Mouse (Mus musculus) c-Kit-negative CD71-positive TER-119-positive erythroid progenitor cells, embryonic 14.5 days (primary cell): ENCODE results near the gene Pcca.

Experiments
- DNase-seq: peaks from one replicate; pipeline ENCODE4 v3.0.0-alpha.2; 2013; ENCODE audit warnings: low read depth, low spot score

The Pcca gene

GRCm38 (mm10) chr14:122836221-122836620 lies 302.1 kb downstream of the Pcca start:
- no peak for DNase-seq

- no peak for DNase-seq
Observed at GRCm38 (mm10) chr14:122837018-122837417, 302.9 kb downstream of the Pcca start.

DNA sequence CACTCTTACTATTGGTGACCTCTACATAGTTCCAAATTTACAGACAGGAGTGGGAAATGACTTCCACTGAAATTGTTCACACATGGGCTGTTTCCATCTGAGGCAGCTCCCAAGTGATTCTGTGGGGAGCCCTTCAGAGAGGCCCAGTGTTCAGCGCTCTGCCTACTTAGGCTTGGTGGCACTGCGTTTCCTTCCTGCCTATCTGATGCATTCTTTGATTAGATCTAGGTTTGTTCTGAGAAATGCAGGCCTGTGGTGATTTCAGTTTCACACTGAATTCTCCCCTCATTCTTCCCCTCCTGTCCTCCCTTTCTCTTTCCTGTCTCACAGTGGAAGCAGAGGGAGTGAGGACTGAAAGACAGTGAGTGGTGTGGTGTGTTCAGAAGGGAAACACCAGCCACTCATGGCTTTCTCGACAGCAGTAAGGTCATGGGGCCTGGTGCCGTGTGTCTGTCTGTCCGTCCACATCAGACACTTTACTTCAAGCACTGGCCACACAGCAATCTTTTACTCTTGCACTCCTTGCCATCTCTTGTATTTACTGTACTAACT lies 318.5 kb downstream of the Pcca start:
- DNase-seq = no peak

DNA sequence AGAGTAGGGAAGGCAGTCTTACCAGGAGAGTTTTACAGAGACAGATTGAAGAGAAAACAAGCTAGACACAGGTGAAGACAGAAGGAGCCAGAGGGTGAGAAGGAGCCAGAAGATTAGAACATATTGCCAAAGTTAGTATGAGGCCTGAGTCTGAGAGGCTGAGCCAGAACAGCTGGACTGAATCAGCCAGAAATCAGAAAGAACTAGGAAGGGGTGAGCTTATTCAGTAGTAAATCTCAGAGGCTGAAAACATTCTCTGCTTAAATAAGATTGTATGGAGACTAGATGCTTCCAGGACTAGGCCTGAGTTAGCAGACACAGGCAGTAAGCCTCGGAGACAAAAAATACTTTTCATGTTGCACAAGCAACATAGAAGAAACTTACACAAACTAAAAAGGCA lies 325.7 kb downstream of the Pcca start:
- DNase-seq = no peak

GRCm38 (mm10) chr14:122862623-122863022 lies 328.5 kb downstream of the Pcca start:
- DNase-seq = no peak

GRCm38 (mm10) chr14:122865462-122866129 lies 331.5 kb downstream of the Pcca start:
- no peak for DNase-seq

GRCm38 (mm10) chr14:122867531-122868285 lies 333.6 kb downstream of the Pcca start:
- no peak for DNase-seq

GRCm38 (mm10) chr14:122869831-122870230 lies 335.7 kb downstream of the Pcca start:
- DNase-seq = no peak

- no peak for DNase-seq
Observed at GRCm38 (mm10) chr14:122871841-122872580, 337.9 kb downstream of the Pcca start.

GRCm38 (mm10) chr14:122872612-122873011 lies 338.5 kb downstream of the Pcca start:
- DNase-seq = no peak

- no peak for DNase-seq
Observed at GRCm38 (mm10) chr14:122875056-122875455, 340.9 kb downstream of the Pcca start.

- DNase-seq = no peak
Observed at GRCm38 (mm10) chr14:122875636-122876035, 341.5 kb downstream of the Pcca start.

GRCm38 (mm10) chr14:122876163-122876562 lies 342.0 kb downstream of the Pcca start:
- DNase-seq = no peak

GRCm38 (mm10) chr14:122876723-122877122 lies 342.6 kb downstream of the Pcca start:
- DNase-seq = no peak

- no peak for DNase-seq
Observed at GRCm38 (mm10) chr14:122877787-122878186, 343.7 kb downstream of the Pcca start.

GRCm38 (mm10) chr14:122880291-122880690 lies 346.2 kb downstream of the Pcca start:
- no peak for DNase-seq

DNA sequence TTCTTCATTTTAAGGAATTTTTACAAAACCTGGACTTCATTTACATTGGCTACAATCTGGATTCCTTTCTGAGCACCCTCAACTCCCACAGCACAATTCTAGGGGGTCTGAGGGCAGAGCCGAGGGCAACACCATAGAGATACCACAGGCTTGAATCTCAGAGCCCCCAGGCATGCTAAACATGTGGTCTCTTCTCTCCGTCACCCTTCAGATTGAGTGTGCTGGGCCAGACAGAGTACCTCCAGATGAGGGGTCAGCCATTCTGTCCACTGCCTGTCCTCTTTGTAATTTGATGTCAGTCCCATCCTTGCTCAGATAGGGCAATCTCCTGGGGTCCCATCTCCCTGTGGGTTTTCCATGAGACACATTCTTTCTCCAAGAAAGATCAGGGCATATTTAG lies 347.6 kb downstream of the Pcca start:
- DNase-seq = no peak

DNA sequence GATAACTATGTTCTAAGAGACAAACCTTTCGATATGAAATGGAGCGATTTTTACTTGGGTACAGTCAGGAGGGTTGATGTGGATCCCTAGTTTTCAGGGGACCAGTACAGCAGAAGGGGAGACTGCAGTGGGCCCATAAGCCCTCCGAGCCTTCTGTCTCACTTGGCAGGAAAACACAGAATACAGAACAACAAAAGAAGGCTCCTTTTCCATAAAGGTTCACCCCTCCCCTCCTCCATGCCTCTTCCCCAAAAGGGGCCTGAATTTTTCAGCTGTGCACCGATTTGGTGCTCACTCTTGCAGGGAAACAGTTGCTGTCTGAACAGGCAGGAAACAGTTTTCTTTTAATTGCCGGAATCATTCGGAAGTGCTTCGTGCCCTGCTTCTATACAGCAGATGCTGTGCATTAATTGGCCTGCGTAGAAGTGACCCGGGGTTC lies 348.1 kb downstream of the Pcca start:
- DNase-seq = no peak

DNA sequence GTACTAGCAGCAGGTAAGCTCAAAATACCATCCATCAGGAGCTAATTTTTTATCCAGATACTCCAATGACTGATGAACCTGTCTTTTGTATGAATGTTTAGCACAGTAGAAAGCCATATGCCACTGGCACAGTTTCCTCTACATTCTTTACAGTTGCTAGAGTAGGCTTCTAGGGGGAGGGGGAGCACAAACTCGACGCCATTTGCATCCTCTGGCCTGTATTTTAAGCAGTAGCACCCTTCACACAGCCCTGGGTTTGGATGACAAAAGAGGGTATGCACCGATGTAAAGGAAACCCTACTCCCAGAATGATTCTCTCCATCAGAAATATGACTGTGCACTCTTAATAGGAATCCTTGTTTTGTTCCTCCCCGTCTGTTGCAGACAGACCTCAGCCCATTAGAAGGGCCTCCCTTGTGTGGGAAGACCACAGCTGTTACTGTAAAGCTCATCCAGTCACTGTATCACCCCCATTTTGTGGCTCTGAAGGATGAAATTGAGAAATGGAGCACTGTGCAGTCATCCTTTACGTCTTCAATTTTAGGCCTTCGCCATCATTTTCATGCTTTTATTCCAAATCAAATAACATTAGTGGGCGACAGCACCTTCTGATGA lies 348.8 kb downstream of the Pcca start:
- no peak for DNase-seq

DNA sequence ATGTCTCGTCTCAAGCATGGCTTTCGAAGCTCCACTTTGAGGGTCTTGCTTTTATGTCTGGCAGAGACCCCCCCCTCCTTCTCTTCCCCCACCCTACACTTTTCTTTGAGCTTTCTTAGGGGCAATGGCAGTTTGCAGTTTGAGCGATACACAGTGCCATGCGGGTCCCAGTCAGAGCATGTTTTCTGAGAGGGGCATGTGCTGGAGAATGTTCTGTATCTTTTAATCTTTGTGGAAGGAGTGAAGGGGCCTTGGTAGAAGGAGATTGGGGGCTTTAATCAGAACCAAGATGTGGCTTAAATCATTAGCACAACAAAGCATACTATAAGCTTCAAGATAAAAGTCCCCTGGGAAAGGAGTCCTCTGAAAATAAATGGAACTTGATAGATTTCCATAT lies 349.3 kb downstream of the Pcca start:
- DNase-seq = no peak

GRCm38 (mm10) chr14:122883821-122884584 lies 349.9 kb downstream of the Pcca start:
- no peak for DNase-seq
